23 mouse cellular contexts compared by ENCODE assay signal in the genomic region with DNA sequence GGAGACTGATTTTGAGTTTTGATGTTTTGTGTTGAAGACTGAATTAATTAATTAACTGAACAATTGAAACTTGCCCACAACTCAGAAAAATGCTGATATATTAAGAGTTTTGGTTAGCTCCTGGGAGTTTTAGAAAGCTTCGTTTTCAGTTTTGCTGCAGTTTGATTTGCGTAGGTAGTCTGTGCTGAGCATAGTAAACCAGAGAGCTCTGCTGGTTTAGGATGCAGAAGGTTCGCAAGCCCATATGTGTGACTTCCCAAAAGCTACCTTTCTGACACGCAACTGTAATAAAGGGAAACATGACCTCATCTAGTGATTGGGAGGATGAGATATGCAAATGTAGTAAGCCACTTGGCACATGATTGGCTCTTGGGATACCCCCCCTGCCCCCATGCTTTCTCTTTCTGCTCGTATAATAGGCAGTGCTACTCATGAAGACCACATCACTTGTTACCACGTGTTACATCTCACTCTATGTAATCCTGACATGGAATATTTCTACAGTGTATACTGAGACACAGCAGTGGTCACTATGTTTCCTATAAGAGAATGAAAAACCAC. TPM values are rescaled to one million over a fixed set of nuclear protein-coding genes. Genes with fewer than 3 reads are reported as not detected.
DNase-seq lines count a peak whose midpoint lies in the region; ATAC-seq lines count a peak whose summit lies in the region.
"Had no signal": no experiment of that assay in that cellular context is flagged by ENCODE, and none has a peak within 500 bp of the region (broad histone marks: within the 10 kb centered on the region; RNA-seq: fewer than 3 reads in every experiment).

No protein-coding gene starts in this region.

- no peak for ATAC-seq in midbrain, embryonic 11.5 days (ENCODE audit: low FRiP score)
- no peak for ATAC-seq in midbrain, embryonic 14.5 days (ENCODE audit: low FRiP score, low TSS enrichment)
- ATAC-seq in CD4-positive, CD25-positive, alpha-beta regulatory T cell, adult 4 months, result peak; percentile 45
- peak; percentile 39 to 46; a peak in 2 of 4 replicates for ATAC-seq in hematopoietic stem cell, adult 5-6 weeks (replicated peaks in 1 of 2; ENCODE audit: insufficient read depth in 1 of 2, low FRiP score in 2 of 2, low TSS enrichment in 1 of 2, low read depth in 1 of 2, poor library complexity in 2 of 2, severe bottlenecking in 2 of 2)
- ATAC-seq: intestine, embryonic 15.5 days; liver, embryonic 12.5 days; midbrain, embryonic 15.5 days had no signal

- no peak overlapping the region for H3K9ac ChIP-seq in midbrain, embryonic 11.5 days (ENCODE audit: low read length)
- H3K9ac ChIP-seq in midbrain, embryonic 14.5 days (replicated peaks; ENCODE audit: low read length), result no peak overlapping the region
- H3K9ac ChIP-seq: forebrain, embryonic 12.5 days; intestine, embryonic 15.5 days; kidney, embryonic 15.5 days; limb, embryonic 12.5 days; liver, embryonic 12.5 days; midbrain, embryonic 15.5 days had no signal

- WGBS in midbrain, embryonic 11.5 days, result 77% methylated on average over 6 of the region's 6 CpGs
- 76% methylated on average over 6 of the region's 6 CpGs for WGBS in midbrain, embryonic 14.5 days

- no peak overlapping the region for H3K27ac ChIP-seq in midbrain, embryonic 11.5 days (ENCODE audit: low read depth, low read length)
- H3K27ac ChIP-seq in midbrain, embryonic 14.5 days (replicated peaks; ENCODE audit: low read depth, low read length), result no peak overlapping the region
- H3K27ac ChIP-seq: embryonic facial prominence, embryonic 10.5 days; forebrain, embryonic 12.5 days; heart, adult 2 months; intestine, embryonic 15.5 days; kidney, embryonic 15.5 days; limb, embryonic 12.5 days; liver, embryonic 12.5 days; macrophage; midbrain, embryonic 15.5 days had no signal

- peak; percentile 64 for DNase-seq in midbrain, embryonic 11.5 days (ENCODE audit: low spot score, missing footprints)
- DNase-seq in midbrain, embryonic 14.5 days, result no peak
- DNase-seq in thymus, postnatal 25 days, result peak; percentile 6
- no peak for DNase-seq in layer of hippocampus, postnatal 10 days (ENCODE audit: low spot score in 2 of 2)
- no peak for DNase-seq in cerebellum, postnatal 4 days (ENCODE audit: low spot score in 2 of 2)
- DNase-seq: cerebellum, adult 2 months; cerebellum, postnatal 36 days; gastrocnemius, postnatal 14 days; heart, adult 2 months; kidney, postnatal 4 days; layer of hippocampus, adult 9-11 months; lung, adult 2 months had no signal

- no peaks in the 10 kb centered on the region for H3K27me3 ChIP-seq in midbrain, embryonic 11.5 days (ENCODE audit: control insufficient read depth, insufficient read depth, low read length)
- H3K27me3 ChIP-seq in midbrain, embryonic 14.5 days (ENCODE audit: control insufficient read depth, insufficient read depth, low read length), result no peaks in the 10 kb centered on the region
- H3K27me3 ChIP-seq: forebrain, embryonic 12.5 days; intestine, embryonic 15.5 days; kidney, embryonic 15.5 days; limb, embryonic 12.5 days; liver, embryonic 12.5 days; midbrain, embryonic 15.5 days had no signal

- no peak overlapping the region for H3K4me3 ChIP-seq in midbrain, embryonic 11.5 days (ENCODE audit: low read depth, low read length)
- no peak overlapping the region for H3K4me3 ChIP-seq in midbrain, embryonic 14.5 days (replicated peaks; ENCODE audit: low read depth, low read length)
- H3K4me3 ChIP-seq: embryonic facial prominence, embryonic 10.5 days; forebrain, embryonic 12.5 days; heart, adult 2 months; intestine, embryonic 15.5 days; kidney, embryonic 15.5 days; limb, embryonic 12.5 days; liver, embryonic 12.5 days; midbrain, embryonic 15.5 days; myocyte had no signal

- no peak overlapping the region for H3K4me2 ChIP-seq in midbrain, embryonic 11.5 days
- no peak overlapping the region for H3K4me2 ChIP-seq in midbrain, embryonic 14.5 days (ENCODE audit: low read length)
- H3K4me2 ChIP-seq: forebrain, embryonic 12.5 days; intestine, embryonic 15.5 days; kidney, embryonic 15.5 days; limb, embryonic 12.5 days; liver, embryonic 12.5 days; midbrain, embryonic 15.5 days had no signal

- H3K4me1 ChIP-seq in midbrain, embryonic 11.5 days (ENCODE audit: control insufficient read depth, insufficient read depth, low read length), result no peaks in the 10 kb centered on the region
- no peaks in the 10 kb centered on the region; the same call in 1 of the 2 replicates for H3K4me1 ChIP-seq in midbrain, embryonic 14.5 days (ENCODE audit: control insufficient read depth, insufficient read depth, low read length)
- H3K4me1 ChIP-seq: embryonic facial prominence, embryonic 10.5 days; forebrain, embryonic 12.5 days; intestine, embryonic 15.5 days; kidney, embryonic 15.5 days; limb, embryonic 12.5 days; liver, embryonic 12.5 days; midbrain, embryonic 15.5 days had no signal

- no peaks in the 10 kb centered on the region for H3K36me3 ChIP-seq in midbrain, embryonic 11.5 days (ENCODE audit: control insufficient read depth, insufficient read depth, low read length)
- H3K36me3 ChIP-seq in midbrain, embryonic 14.5 days (ENCODE audit: control insufficient read depth, insufficient read depth, low read length), result no peaks in the 10 kb centered on the region
- H3K36me3 ChIP-seq: embryonic facial prominence, embryonic 10.5 days; forebrain, embryonic 12.5 days; intestine, embryonic 15.5 days; kidney, embryonic 15.5 days; limb, embryonic 12.5 days; liver, embryonic 12.5 days; midbrain, embryonic 15.5 days had no signal

- H3K9me3 ChIP-seq in midbrain, embryonic 11.5 days (ENCODE audit: control insufficient read depth, low read length), result no peaks in the 10 kb centered on the region
- no peaks in the 10 kb centered on the region for H3K9me3 ChIP-seq in midbrain, embryonic 14.5 days (ENCODE audit: control insufficient read depth, low read length)
- H3K9me3 ChIP-seq: embryonic facial prominence, embryonic 10.5 days; forebrain, embryonic 12.5 days; intestine, embryonic 15.5 days; kidney, embryonic 15.5 days; limb, embryonic 12.5 days; liver, embryonic 12.5 days; midbrain, embryonic 15.5 days had no signal

RNA-seq across cellular contexts. Expression of a gene that starts 23.6 kb away (rescaled TPM):
- 12.2 and 13.3 TPM in 2 replicates for polyA plus RNA-seq in midbrain, embryonic 11.5 days (2014; fragmentation: Nextera tagmentation; extraction: Ambion mirVana)
- polyA plus RNA-seq in midbrain, embryonic 14.5 days (2014; fragmentation: Nextera tagmentation; extraction: Ambion mirVana), result 12.1 and 15.0 TPM in 2 replicates
- 10 to 100 TPM; 17.0 to 23.0 TPM for polyA plus RNA-seq in CD4-positive, CD25-positive, alpha-beta regulatory T cell, adult 4 months (2017; shearing (Covaris generic))
- 50.7 and 52.8 TPM in 2 replicates for total RNA-seq in hematopoietic stem cell, adult 5-6 weeks (2017)
- 10 to 100 TPM; 23.1 to 24.4 TPM for total RNA-seq in layer of hippocampus, postnatal 10 days (2021)

Comparison
In these comparisons a context has a peak if more than half of its experiments do, and no peak if none do; other contexts are left out.
1. DNase-seq: peak in midbrain, embryonic 11.5 days (single experiment) and thymus, postnatal 25 days (single experiment); none in midbrain, embryonic 14.5 days (single experiment), layer of hippocampus, postnatal 10 days (0 of 2) and cerebellum, postnatal 4 days (0 of 2).
2. ATAC-seq: peak in CD4-positive, CD25-positive, alpha-beta regulatory T cell, adult 4 months (single experiment) and hematopoietic stem cell, adult 5-6 weeks (2 of 2); none in midbrain, embryonic 11.5 days (single experiment) and midbrain, embryonic 14.5 days (single experiment).